Mouse (Mus musculus): ENCODE measurements around the gene Fras1. TPM values are rescaled to one million over a fixed set of nuclear protein-coding genes. Genes with fewer than 3 reads are reported as not detected.

The Fras1 gene
- polyA plus RNA-seq (2015; fragmentation: Nextera tagmentation; extraction: Ambion mirVana) = 3.2 and 3.5 TPM in 2 replicates

GRCm38 (mm10) chr5:96373567-96373985 lies at the start of gene Fras1:
Gene Fras1, plus strand, starts transcription at chr5:96373955.
- Histone ChIP-seq H3K4me3 (ENCODE audit: low read depth, low read length) (peak within 1 kb of the TSS; percentile 55), H3K27me3 (replicated peaks; ENCODE audit: control insufficient read depth, insufficient read depth, low read length) (no peaks in the 10 kb centered on the region), H3K4me1 (replicated peaks; ENCODE audit: control insufficient read depth, insufficient read depth, low read length) (no peaks in the 10 kb centered on the region), H3K9ac (ENCODE audit: low read depth, low read length) (peak within 1 kb of the TSS; percentile 35), H3K9me3 (ENCODE audit: control insufficient read depth) (no peaks in the 10 kb centered on the region), H3K4me2 (replicated peaks; ENCODE audit: low read depth) (peak within 1 kb of the TSS; percentile 95), H3K36me3 (ENCODE audit: control insufficient read depth, insufficient read depth) (no peaks in the 10 kb centered on the region), H3K27ac (ENCODE audit: low read depth, low read length) (no peak within 1 kb of the TSS)
- no peak for TF ChIP-seq CTCF (IDR thresholded peaks at IDR 0.05; ENCODE audit: low read depth)
- ATAC-seq = no peak
- 1% methylated on average over 16 of the region's 16 CpGs for WGBS

GRCm38 (mm10) chr5:96331048-96331737 lies 42.6 kb upstream of the Fras1 start:
- ATAC-seq = no peak
- WGBS = 75% methylated on average over 25 of the region's 25 CpGs
- TF ChIP-seq CTCF (IDR thresholded peaks at IDR 0.05; ENCODE audit: low read depth) = no peak
- Histone ChIP-seq H3K9me3 (ENCODE audit: control insufficient read depth) (no peaks in the 10 kb centered on the region), H3K4me1 (replicated peaks; ENCODE audit: control insufficient read depth, insufficient read depth, low read length) (no peaks in the 10 kb centered on the region), H3K27ac (ENCODE audit: low read depth, low read length) (no peak overlapping the region), H3K36me3 (ENCODE audit: control insufficient read depth, insufficient read depth) (no peaks in the 10 kb centered on the region), H3K4me3 (ENCODE audit: low read depth, low read length) (no peak overlapping the region), H3K4me2 (replicated peaks; ENCODE audit: low read depth) (peak overlapping the region; percentile 30; the same call in 1 of the 2 replicates), H3K27me3 (replicated peaks; ENCODE audit: control insufficient read depth, insufficient read depth, low read length) (no peaks in the 10 kb centered on the region), H3K9ac (ENCODE audit: low read depth, low read length) (no peak overlapping the region)

- 44% methylated on average over 5 of the region's 5 CpGs for WGBS
- no peak for ATAC-seq
- Histone ChIP-seq H3K4me3 (ENCODE audit: low read depth, low read length) (no peak overlapping the region), H3K36me3 (ENCODE audit: control insufficient read depth, insufficient read depth) (no peaks in the 10 kb centered on the region), H3K27ac (ENCODE audit: low read depth, low read length) (no peak overlapping the region), H3K4me2 (replicated peaks; ENCODE audit: low read depth) (peak overlapping the region; percentile 30; the same call in 1 of the 2 replicates), H3K9ac (ENCODE audit: low read depth, low read length) (no peak overlapping the region), H3K9me3 (ENCODE audit: control insufficient read depth) (no peaks in the 10 kb centered on the region), H3K27me3 (replicated peaks; ENCODE audit: control insufficient read depth, insufficient read depth, low read length) (no peaks in the 10 kb centered on the region), H3K4me1 (replicated peaks; ENCODE audit: control insufficient read depth, insufficient read depth, low read length) (no peaks in the 10 kb centered on the region)
- TF ChIP-seq CTCF (IDR thresholded peaks at IDR 0.05; ENCODE audit: low read depth) = no peak
These were observed 42.1 kb upstream of the Fras1 start for GRCm38 (mm10) chr5:96331738-96332070.

DNA sequence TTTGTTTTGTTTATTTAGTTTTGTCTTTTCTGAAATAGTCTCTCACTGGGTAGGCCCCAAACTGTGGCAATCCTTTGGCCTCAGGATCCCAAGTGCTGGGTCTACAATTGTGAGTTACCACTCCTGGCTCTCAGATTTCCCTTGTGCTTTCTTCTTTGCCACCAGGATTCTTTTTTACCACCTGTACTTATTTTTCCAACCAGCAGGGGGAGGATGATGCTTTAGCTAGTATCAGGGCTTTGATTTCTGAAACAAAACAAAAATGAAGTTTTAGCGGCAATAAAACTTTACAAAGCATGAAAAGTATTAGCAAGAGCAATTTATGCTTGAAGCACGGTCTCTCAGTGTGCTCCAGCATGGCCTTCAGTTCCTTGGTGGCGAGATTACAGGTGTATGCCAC lies 39.8 kb upstream of the Fras1 start:
- H3K36me3 ChIP-seq (ENCODE audit: control insufficient read depth, insufficient read depth) = no peaks in the 10 kb centered on the region
- no peaks in the 10 kb centered on the region for H3K27me3 ChIP-seq (replicated peaks; ENCODE audit: control insufficient read depth, insufficient read depth, low read length)
- H3K4me1 ChIP-seq (replicated peaks; ENCODE audit: control insufficient read depth, insufficient read depth, low read length) = no peaks in the 10 kb centered on the region
- peak; percentile 76 for TF ChIP-seq CTCF (IDR thresholded peaks at IDR 0.05; ENCODE audit: low read depth)
- H3K27ac ChIP-seq (ENCODE audit: low read depth, low read length) = no peak overlapping the region
- no peak overlapping the region for H3K4me3 ChIP-seq (ENCODE audit: low read depth, low read length)
- no peak overlapping the region for H3K4me2 ChIP-seq (replicated peaks; ENCODE audit: low read depth)
- ATAC-seq = no peak
- WGBS = 49% methylated on average over 3 of the region's 3 CpGs
- no peak overlapping the region for H3K9ac ChIP-seq (ENCODE audit: low read depth, low read length)
- no peaks in the 10 kb centered on the region for H3K9me3 ChIP-seq (ENCODE audit: control insufficient read depth)

GRCm38 (mm10) chr5:96340564-96340963 lies 33.2 kb upstream of the Fras1 start:
- Histone ChIP-seq H3K27me3 (replicated peaks; ENCODE audit: control insufficient read depth, insufficient read depth, low read length) (no peaks in the 10 kb centered on the region), H3K9ac (ENCODE audit: low read depth, low read length) (no peak overlapping the region), H3K36me3 (ENCODE audit: control insufficient read depth, insufficient read depth) (no peaks in the 10 kb centered on the region), H3K4me3 (ENCODE audit: low read depth, low read length) (no peak overlapping the region), H3K4me1 (replicated peaks; ENCODE audit: control insufficient read depth, insufficient read depth, low read length) (no peaks in the 10 kb centered on the region), H3K4me2 (replicated peaks; ENCODE audit: low read depth) (no peak overlapping the region), H3K27ac (ENCODE audit: low read depth, low read length) (no peak overlapping the region), H3K9me3 (ENCODE audit: control insufficient read depth) (no peaks in the 10 kb centered on the region)
- 94% methylated on average over 6 of the region's 6 CpGs for WGBS
- TF ChIP-seq CTCF (IDR thresholded peaks at IDR 0.05; ENCODE audit: low read depth) = no peak
- ATAC-seq = no peak

- no peak for TF ChIP-seq CTCF (IDR thresholded peaks at IDR 0.05; ENCODE audit: low read depth)
- Histone ChIP-seq H3K27ac (ENCODE audit: low read depth, low read length) (no peak overlapping the region), H3K9ac (ENCODE audit: low read depth, low read length) (no peak overlapping the region), H3K9me3 (ENCODE audit: control insufficient read depth) (no peaks in the 10 kb centered on the region), H3K4me3 (ENCODE audit: low read depth, low read length) (no peak overlapping the region), H3K4me2 (replicated peaks; ENCODE audit: low read depth) (no peak overlapping the region), H3K27me3 (replicated peaks; ENCODE audit: control insufficient read depth, insufficient read depth, low read length) (no peaks in the 10 kb centered on the region), H3K4me1 (replicated peaks; ENCODE audit: control insufficient read depth, insufficient read depth, low read length) (no peaks in the 10 kb centered on the region), H3K36me3 (ENCODE audit: control insufficient read depth, insufficient read depth) (no peaks in the 10 kb centered on the region)
- no peak for ATAC-seq
- 70% methylated on average over 2 of the region's 2 CpGs for WGBS
These were observed 28.8 kb upstream of the Fras1 start for GRCm38 (mm10) chr5:96344983-96345382.

Measured in intestine, postnatal 0 days (tissue).